ENCODE assay signal across 21 mouse cellular contexts in genomic region chr15:96881519-96882170, GRCm38 (mm10).
A peak's percentile ranks its signal among the peaks of the same experiment; 100 is the strongest.
DNase-seq lines count a peak whose midpoint lies in the region; ATAC-seq and TF ChIP-seq lines count a peak whose summit lies in the region.
"Had no signal": no experiment of that assay in that cellular context is flagged by ENCODE, and none has a peak within 500 bp of the region (broad histone marks: within the 10 kb centered on the region; RNA-seq: fewer than 3 reads in every experiment).

No protein-coding gene starts in this region.

- no peak for ATAC-seq in intestine, embryonic 14.5 days (replicated peaks; ENCODE audit: low FRiP score, low TSS enrichment, low read depth)
- ATAC-seq in intestine, embryonic 16.5 days = no peak
- peak; percentile 81 for ATAC-seq in Patski
- peak; percentile 45 for ATAC-seq in limb, embryonic 14.5 days (ENCODE audit: low FRiP score, low read depth)
- ATAC-seq in hindbrain, embryonic 16.5 days = no peak
- ATAC-seq: hindbrain, postnatal 0 days had no signal

- no peak overlapping the region for H3K4me3 ChIP-seq in intestine, embryonic 14.5 days (ENCODE audit: low read depth, low read length)
- H3K4me3 ChIP-seq in intestine, embryonic 16.5 days (ENCODE audit: low read length) = no peak overlapping the region
- H3K4me3 ChIP-seq in limb, embryonic 14.5 days (replicated peaks; ENCODE audit: low read length) = no peak overlapping the region
- H3K4me3 ChIP-seq in hindbrain, embryonic 16.5 days (ENCODE audit: low read length) = no peak overlapping the region
- H3K4me3 ChIP-seq: forebrain, embryonic 10.5 days; liver, embryonic 13.5 days; midbrain, embryonic 12.5 days; neural tube, embryonic 15.5 days had no signal

- TF ChIP-seq POLR2A in limb, embryonic 14.5 days (IDR thresholded peaks at IDR 0.05; ENCODE audit: borderline replicate concordance, extremely low read depth, insufficient read depth, insufficient read length) = no peak

- H3K9me3 ChIP-seq in intestine, embryonic 14.5 days (ENCODE audit: control insufficient read depth, low read length) = no peaks in the 10 kb centered on the region
- no peaks in the 10 kb centered on the region for H3K9me3 ChIP-seq in intestine, embryonic 16.5 days (ENCODE audit: control insufficient read depth, low read length)
- H3K9me3 ChIP-seq in limb, embryonic 14.5 days (ENCODE audit: control insufficient read depth, low read length) = no peaks in the 10 kb centered on the region
- no peaks in the 10 kb centered on the region for H3K9me3 ChIP-seq in hindbrain, embryonic 16.5 days (ENCODE audit: control insufficient read depth, low read length)
- H3K9me3 ChIP-seq: forebrain, embryonic 10.5 days; liver, embryonic 13.5 days; midbrain, embryonic 12.5 days; neural tube, embryonic 15.5 days had no signal

- in situ Hi-C loops in Patski (cut with MboI; ENCODE audit: low pct_unique_long_range_greater_than_20kb) = loop anchor here (5.0 kb wide), 2 partner anchors 51 to 174 kb away; no protein-coding TSS in a partner anchor

- no peak overlapping the region for H3K9ac ChIP-seq in intestine, embryonic 14.5 days (ENCODE audit: low read length)
- no peak overlapping the region for H3K9ac ChIP-seq in intestine, embryonic 16.5 days (ENCODE audit: low read depth, low read length)
- no peak overlapping the region for H3K9ac ChIP-seq in limb, embryonic 14.5 days (ENCODE audit: low read depth, low read length, severe bottlenecking)
- no peak overlapping the region for H3K9ac ChIP-seq in hindbrain, embryonic 16.5 days (ENCODE audit: low read depth, low read length)
- H3K9ac ChIP-seq: liver, embryonic 13.5 days; midbrain, embryonic 12.5 days; neural tube, embryonic 15.5 days had no signal

- no peaks in the 10 kb centered on the region for H3K27me3 ChIP-seq in intestine, embryonic 14.5 days (replicated peaks; ENCODE audit: control insufficient read depth, insufficient read depth, low read length)
- no peaks in the 10 kb centered on the region for H3K27me3 ChIP-seq in intestine, embryonic 16.5 days (replicated peaks; ENCODE audit: control insufficient read depth, insufficient read depth, low read length)
- H3K27me3 ChIP-seq in Patski = no peaks in the 10 kb centered on the region
- H3K27me3 ChIP-seq in limb, embryonic 14.5 days (ENCODE audit: control insufficient read depth, insufficient read depth, low read length) = no peaks in the 10 kb centered on the region
- no peaks in the 10 kb centered on the region for H3K27me3 ChIP-seq in hindbrain, embryonic 16.5 days (replicated peaks; ENCODE audit: control insufficient read depth, insufficient read depth, low read length)
- H3K27me3 ChIP-seq: liver, embryonic 13.5 days; midbrain, embryonic 12.5 days; neural tube, embryonic 15.5 days had no signal

- WGBS in intestine, embryonic 14.5 days = 73% methylated on average over 9 of the region's 9 CpGs
- 67% methylated on average over 9 of the region's 9 CpGs for WGBS in intestine, embryonic 16.5 days
- 26% methylated on average over 9 of the region's 9 CpGs for WGBS in limb, embryonic 14.5 days
- 89% methylated on average over 9 of the region's 9 CpGs for WGBS in hindbrain, embryonic 16.5 days

- H3K4me2 ChIP-seq in intestine, embryonic 14.5 days (ENCODE audit: low read length) = no peak overlapping the region
- no peak overlapping the region for H3K4me2 ChIP-seq in intestine, embryonic 16.5 days (ENCODE audit: low read depth, low read length)
- no peak overlapping the region for H3K4me2 ChIP-seq in limb, embryonic 14.5 days (replicated peaks; ENCODE audit: low read depth, low read length, severe bottlenecking)
- no peak overlapping the region for H3K4me2 ChIP-seq in hindbrain, embryonic 16.5 days (ENCODE audit: low read length)
- H3K4me2 ChIP-seq: liver, embryonic 13.5 days; midbrain, embryonic 12.5 days; neural tube, embryonic 15.5 days had no signal

- TF ChIP-seq CTCF in Patski (IDR thresholded peaks at IDR 0.05) = no peak

- peak overlapping the region; percentile 47; the same call in 1 of the 2 replicates for H3K27ac ChIP-seq in intestine, embryonic 14.5 days (ENCODE audit: low read depth)
- no peak overlapping the region for H3K27ac ChIP-seq in intestine, embryonic 16.5 days (ENCODE audit: low read length)
- H3K27ac ChIP-seq in limb, embryonic 14.5 days (replicated peaks; ENCODE audit: low read depth, low read length) = no peak overlapping the region
- H3K27ac ChIP-seq in hindbrain, embryonic 16.5 days (ENCODE audit: low read depth, low read length) = no peak overlapping the region
- H3K27ac ChIP-seq: forebrain, embryonic 10.5 days; hindbrain, postnatal 0 days; liver, embryonic 13.5 days; midbrain, embryonic 12.5 days; neural tube, embryonic 15.5 days had no signal

- no peaks in the 10 kb centered on the region for H3K36me3 ChIP-seq in intestine, embryonic 14.5 days (ENCODE audit: control insufficient read depth, insufficient read depth, low read length)
- H3K36me3 ChIP-seq in intestine, embryonic 16.5 days (ENCODE audit: control insufficient read depth, insufficient read depth, low read length) = no peaks in the 10 kb centered on the region
- no peaks in the 10 kb centered on the region for H3K36me3 ChIP-seq in limb, embryonic 14.5 days (ENCODE audit: control insufficient read depth, insufficient read depth, low read length)
- H3K36me3 ChIP-seq in hindbrain, embryonic 16.5 days (ENCODE audit: control insufficient read depth, insufficient read depth, low read length) = no peaks in the 10 kb centered on the region
- H3K36me3 ChIP-seq: forebrain, embryonic 10.5 days; liver, embryonic 13.5 days; midbrain, embryonic 12.5 days; neural tube, embryonic 15.5 days had no signal

- POLR2A ChIA-PET in Patski (lab: Charles Lee) = interaction anchor here (0.5 kb wide), 1 partner anchor 187 kb away, joined by 3 read pairs; no protein-coding TSS in a partner anchor

- DNase-seq in intestine, embryonic 14.5 days (ENCODE audit: low spot score) = no peak
- DNase-seq in 3T3-L1 (ENCODE audit: low read depth, low spot score) (peak; percentile 68), Patski (ENCODE audit: low read depth, low spot score) (peak; percentile 64)
- peak; percentile 84 for DNase-seq in limb, embryonic 14.5 days (ENCODE audit: low spot score)
- no peak for DNase-seq in testis, postnatal 10 days (ENCODE audit: low spot score)
- no peak for DNase-seq in urinary bladder, adult 18-20 months (ENCODE audit: low spot score in 2 of 2)
- DNase-seq: cerebellum, postnatal 14 days; gastrocnemius, postnatal 14 days; heart, postnatal 14 days; kidney, adult 9 months; layer of hippocampus, postnatal 36 days; liver, embryonic 13.5 days; lung, postnatal 36 days; right cerebral cortex, postnatal 4 days; thymus, adult 2 months had no signal

- peaks cover 7% of the 10 kb centered on the region for H3K4me1 ChIP-seq in intestine, embryonic 14.5 days (replicated peaks; ENCODE audit: control insufficient read depth, insufficient read depth, low read length)
- peaks cover 4% of the 10 kb centered on the region; the same call in 1 of the 2 replicates for H3K4me1 ChIP-seq in intestine, embryonic 16.5 days (ENCODE audit: control insufficient read depth, insufficient read depth, low read length)
- H3K4me1 ChIP-seq in limb, embryonic 14.5 days (ENCODE audit: control insufficient read depth, insufficient read depth, low read length) = peaks cover 16% of the 10 kb centered on the region; the same call in 1 of the 2 replicates
- H3K4me1 ChIP-seq in hindbrain, embryonic 16.5 days (ENCODE audit: control insufficient read depth, insufficient read depth, low read depth, low read length) = no peaks in the 10 kb centered on the region
- H3K4me1 ChIP-seq: forebrain, embryonic 10.5 days; liver, embryonic 13.5 days; midbrain, embryonic 12.5 days; neural tube, embryonic 15.5 days had no signal

- CTCF ChIA-PET in Patski (lab: Charles Lee) = interaction anchor here (0.7 to 1.2 kb wide), 2 partner anchors 55 to 341 kb away, joined by 3 to 6 read pairs; no protein-coding TSS in a partner anchor

Comparison
In these comparisons a context has a peak if more than half of its experiments do, and no peak if none do; other contexts are left out.
1. ATAC-seq: peak in Patski (single experiment) and limb, embryonic 14.5 days (single experiment); none in intestine, embryonic 14.5 days (single experiment), intestine, embryonic 16.5 days (single experiment) and hindbrain, embryonic 16.5 days (single experiment).
2. DNase-seq: peak in 3T3-L1 (single experiment), Patski (single experiment) and limb, embryonic 14.5 days (single experiment); none in intestine, embryonic 14.5 days (single experiment), testis, postnatal 10 days (single experiment) and urinary bladder, adult 18-20 months (0 of 2).